Mouse (Mus musculus) thymus, adult 2 months (tissue): ENCODE results near the gene Maats1.

Experiments
- CTCF ChIP-seq: fragments of 200-500 bp; IDR thresholded peaks from 2 replicates; pipeline ENCODE4 v1.5.1; 2012; ENCODE audit warnings: mild to moderate bottlenecking, control low read depth, low read length, moderate library complexity, borderline replicate concordance; ENCODE audit not compliant: control insufficient read depth, poor library complexity, insufficient read depth; ENCODE audit errors: extremely low read depth
- POLR2A ChIP-seq: fragments of 200-500 bp; IDR thresholded peaks from 2 replicates; pipeline ENCODE4 v1.6.1; 2012; ENCODE audit warnings: mild to moderate bottlenecking, low read length, control low read depth, moderate library complexity; ENCODE audit not compliant: control insufficient read depth, poor library complexity, insufficient read depth; ENCODE audit errors: extremely low read depth

DNA sequence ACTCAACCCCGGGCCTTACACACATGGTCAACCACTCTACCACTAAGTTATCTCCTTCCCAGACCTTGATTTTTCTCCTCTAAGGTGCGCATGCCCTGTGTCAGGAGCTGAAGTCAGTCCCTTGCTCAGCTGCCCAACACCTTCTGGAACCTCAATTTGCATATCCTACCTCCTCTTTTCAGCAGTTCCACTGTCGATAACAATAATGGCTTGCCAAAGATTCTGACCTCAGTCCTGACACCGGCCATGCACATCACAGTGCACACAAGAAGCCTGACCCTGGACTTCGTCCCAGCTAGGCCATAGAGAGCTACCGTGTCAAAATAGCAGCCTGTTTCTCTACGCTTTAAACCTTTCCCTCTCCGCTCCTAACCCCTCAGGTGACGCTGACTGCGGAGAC is 31.5 kb upstream of the Maats1 start:
- no peak for TF ChIP-seq CTCF
- TF ChIP-seq POLR2A = no peak
